Mouse (Mus musculus): ENCODE data around the gene Gm49486. TPM values are rescaled to one million over a fixed set of nuclear protein-coding genes. Genes with fewer than 3 reads are reported as not detected.
"Not testable (repeated sequence)": the region's sequence is repeated elsewhere in the genome, so short reads cannot be mapped to it uniquely, and the experiment has no call there.

Gm49486 gene
- total RNA-seq, 2 experiments from 2014 or later: 0.52 to 0.74 TPM

DNA sequence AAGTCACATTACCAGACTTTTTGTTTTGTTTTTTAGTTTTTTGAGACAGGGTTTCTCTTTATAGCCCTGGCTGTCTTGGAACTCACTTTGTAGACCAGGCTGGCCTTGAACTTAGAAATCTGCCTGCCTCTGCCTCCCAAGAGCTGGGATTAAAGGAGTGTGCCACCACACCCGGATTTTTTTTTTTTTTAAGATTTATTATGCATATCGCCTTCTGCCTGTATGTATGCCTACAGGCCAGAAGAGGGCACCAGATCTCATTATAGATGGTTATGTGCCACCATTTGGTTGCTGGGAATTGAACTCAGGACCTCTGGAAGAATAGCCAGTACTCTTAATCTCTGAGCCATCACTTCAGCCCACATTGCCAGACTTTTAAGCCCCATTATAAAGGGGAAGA is 3.4 kb upstream of the Gm49486 start:
- not testable (repeated sequence) for DNase-seq

DNA sequence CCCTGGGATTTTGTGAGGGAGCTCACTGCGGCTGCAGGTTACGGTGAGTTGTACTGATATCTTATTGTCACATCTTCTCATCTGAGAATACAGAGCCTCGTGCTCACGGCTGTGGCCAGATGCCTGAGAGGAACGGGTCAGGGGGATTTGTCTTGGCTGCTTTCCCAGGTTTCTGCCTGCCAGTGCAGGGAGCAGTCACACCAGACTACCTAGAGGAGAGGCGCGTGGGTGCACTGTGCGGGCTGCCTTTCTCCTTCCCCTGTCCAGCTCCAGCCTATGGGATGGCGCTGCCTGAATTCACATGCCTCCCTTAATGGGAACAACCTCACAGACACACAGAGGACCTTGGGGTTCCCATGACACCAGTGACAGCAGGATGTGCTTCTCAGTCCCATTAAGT is 6.1 kb downstream of the Gm49486 start:
- peak; percentile 37 for DNase-seq

DNA sequence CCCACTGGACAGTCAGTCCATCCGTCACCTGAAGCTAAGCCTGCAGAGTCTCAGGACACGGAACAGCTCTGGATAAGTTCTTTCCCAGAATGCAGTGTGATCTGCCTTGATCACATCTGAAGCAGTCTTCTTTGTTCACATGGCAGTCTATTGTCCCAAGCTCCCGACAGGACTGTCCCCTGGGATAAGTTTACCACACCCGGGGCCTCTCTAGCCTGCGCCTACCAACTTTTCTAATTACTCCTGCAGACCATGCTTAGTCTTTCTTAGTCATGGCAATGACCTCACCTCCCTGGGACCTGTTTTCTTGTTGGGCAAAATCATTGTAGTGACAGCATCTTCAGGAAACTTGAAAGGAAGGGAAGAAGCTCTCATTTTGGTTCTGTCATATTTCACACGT is 8.8 kb downstream of the Gm49486 start:
- no peak for DNase-seq

DNA sequence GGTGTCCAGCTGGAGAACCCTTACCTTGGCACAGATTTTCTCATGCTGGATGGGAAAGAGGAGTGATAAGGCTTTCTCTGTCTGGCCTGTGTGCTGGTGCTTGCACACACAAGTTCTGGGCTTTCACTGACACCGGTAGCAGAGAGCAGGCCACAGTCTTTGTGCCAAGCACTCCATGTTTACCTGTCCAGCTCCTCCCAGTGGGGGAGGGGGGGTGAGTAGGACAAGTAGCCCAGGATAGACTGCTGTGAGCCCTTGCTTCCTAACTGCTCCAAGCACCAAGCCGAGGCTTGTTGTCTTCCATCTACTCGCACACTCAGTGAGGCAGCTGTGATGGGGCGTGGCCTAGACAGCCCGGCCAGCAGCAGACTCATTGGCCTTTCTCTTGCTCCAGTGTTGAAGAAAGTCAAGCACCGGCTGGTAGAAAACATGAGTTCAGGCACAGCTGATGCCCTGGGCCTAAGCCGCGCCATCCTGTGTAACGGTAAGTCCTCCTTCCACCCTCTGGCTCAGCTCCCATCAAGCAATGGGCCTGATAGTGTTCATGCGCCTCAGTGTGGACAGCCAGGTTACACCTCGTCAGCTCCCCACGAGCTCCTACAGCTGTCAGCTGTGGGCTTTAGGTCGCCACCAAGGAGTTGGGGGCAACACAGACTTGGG is 13.5 kb downstream of the Gm49486 start:
- no peak for DNase-seq

GRCm38 (mm10) chr15:79243234-79244042 is 14.2 kb downstream of the Gm49486 start:
- DNase-seq: peak; percentile 98

- peak; percentile 24 for DNase-seq
These were observed 15.1 kb downstream of the Gm49486 start for GRCm38 (mm10) chr15:79244071-79244893.

DNA sequence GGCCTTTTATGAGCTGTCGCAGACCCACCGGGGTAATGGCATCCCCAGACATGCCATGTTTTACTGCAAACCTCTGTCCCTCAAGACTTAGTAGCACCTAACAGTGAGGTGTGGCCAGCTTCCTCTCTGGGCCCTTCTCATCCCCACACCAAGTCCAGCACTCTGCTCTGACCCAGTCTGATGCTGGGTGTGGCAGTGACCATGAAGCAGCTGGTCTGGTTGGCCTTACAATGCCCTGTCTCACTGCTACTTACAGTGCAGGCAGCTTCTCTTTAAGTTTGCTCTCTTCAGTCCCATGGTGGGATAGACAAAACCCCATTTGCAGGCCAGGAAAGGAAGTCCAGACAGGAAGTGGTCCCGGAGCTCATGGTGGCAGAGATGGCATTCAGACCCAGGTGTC is 16.1 kb downstream of the Gm49486 start:
- no peak for DNase-seq

- DNase-seq: no peak
These were observed 21.0 kb downstream of the Gm49486 start for GRCm38 (mm10) chr15:79250236-79250635.

DNA sequence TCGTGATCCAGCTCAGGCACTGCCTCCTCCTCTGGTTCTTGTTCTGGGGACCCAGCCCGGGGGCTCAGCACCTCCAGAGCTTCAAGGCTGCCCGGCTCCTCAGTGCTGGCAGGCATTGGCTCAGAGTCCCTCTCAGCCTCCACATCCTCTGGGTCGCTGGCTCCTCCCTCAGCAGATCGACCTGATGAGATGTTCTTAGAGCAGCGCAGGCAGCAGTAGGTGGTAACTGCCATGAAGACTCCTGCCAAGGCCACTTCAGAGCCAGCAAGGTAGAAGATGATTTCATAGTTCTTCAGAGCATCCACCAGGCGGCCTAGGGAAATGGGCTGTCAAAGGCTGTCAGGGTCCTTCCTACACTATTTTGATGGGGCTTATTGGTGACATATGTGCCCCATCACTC is 22.0 kb downstream of the Gm49486 start:
- no peak for DNase-seq

DNA sequence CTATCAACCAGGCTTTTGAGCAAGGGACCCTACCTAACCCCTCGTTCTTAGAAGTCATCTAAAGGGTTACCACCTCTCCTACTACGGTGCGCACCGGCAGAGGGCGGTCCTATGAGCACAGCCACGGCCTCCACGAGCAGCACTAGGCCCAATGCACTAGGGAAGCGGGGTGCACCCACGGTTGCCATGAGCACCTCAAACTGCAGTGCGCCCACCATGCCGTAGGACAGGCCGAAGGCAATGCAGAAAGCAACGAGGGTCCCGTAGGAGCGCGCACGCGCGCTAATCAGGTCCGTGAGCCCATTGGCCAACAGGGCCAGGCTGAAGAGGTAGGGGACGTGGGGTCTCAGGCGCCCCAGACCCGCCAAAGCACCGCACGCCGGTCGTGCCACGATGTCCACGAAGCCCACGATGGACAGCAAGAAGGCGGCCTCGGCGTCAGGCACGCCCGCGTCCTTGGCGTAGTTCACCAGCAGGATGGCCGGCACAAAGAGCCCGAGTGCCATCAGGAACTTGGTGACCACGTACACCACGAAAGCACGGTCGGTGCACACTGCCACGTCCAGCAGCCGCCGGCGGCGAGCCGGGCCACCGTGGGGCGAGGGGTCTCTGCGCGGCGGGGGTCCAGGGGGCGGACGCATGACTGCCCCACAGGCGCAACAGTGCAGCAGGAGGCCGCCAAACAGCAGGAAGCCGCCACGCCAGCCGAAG is 22.7 kb downstream of the Gm49486 start:
- peak; percentile 28 for DNase-seq

DNA sequence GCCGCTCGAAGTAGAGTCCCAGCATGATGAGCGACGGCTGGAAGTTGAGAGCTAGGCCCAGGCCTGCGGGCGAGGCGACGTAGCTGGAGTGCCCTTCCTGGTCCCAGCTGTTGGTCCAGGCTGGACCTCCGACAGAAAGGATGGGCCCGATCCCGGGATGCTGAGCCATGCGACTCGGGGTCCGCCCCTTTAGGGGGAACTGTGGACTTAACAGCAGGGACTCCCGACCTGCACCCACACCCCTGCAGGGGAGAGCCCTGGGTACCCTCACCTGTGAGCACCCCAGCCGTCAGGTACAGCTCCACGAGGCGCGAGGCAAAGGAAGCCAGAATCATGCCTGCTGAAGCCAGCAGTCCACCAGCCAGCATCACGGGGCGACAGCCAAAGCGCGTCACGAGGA is 23.4 kb downstream of the Gm49486 start:
- DNase-seq: no peak

GRCm38 (mm10) chr15:79254661-79255060 is 25.5 kb downstream of the Gm49486 start, which contains the start of gene Slc16a8:
Gene Slc16a8, minus strand, starts transcription at chr15:79254761.
- no peak for DNase-seq

DNA sequence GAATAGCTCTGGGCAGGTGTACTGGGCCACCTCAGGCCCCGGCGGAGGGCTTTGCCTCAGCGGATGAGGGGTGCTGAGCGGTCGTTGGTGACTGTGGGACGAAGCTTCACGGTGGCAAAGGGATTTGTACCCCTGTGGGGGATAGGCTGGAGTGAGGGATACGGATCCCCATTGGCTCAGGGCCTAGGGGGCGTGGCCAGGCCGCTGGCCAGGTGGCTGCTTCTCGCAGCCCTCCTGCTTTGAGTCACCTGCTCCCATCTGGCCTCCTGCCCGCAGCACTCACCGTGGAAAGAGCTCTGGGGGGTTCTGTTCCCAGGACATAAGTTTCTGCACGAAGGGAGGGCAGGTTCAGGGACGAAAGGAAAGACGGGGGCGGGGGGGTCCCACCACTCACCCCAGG is 29.3 kb downstream of the Gm49486 start:
- no peak for DNase-seq

- DNase-seq: peak; percentile 46
These were observed 32.0 kb downstream of the Gm49486 start for GRCm38 (mm10) chr15:79261095-79261725.

- DNase-seq: no peak
These were observed 32.6 kb downstream of the Gm49486 start for GRCm38 (mm10) chr15:79261757-79262156.

DNA sequence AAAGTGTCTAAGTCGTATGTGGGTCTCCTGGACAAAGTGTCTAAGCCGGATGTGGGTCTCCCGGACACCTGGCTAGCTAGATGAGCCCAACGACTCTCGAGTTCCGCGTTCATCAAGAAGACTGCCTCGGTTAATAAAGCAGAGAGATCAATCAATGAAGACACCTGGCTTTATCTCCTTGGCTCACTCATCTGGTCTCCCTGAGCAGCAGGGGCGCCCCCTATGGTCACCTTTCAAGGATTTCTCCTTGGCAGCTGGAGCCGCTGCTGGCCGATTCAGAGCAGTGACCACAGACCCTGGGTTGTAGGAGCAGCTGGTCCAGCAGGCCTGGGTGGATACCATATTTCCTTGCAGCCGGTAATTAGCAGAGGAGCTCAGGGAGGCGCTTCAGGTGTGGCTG is 33.2 kb downstream of the Gm49486 start:
- no peak for DNase-seq

DNA sequence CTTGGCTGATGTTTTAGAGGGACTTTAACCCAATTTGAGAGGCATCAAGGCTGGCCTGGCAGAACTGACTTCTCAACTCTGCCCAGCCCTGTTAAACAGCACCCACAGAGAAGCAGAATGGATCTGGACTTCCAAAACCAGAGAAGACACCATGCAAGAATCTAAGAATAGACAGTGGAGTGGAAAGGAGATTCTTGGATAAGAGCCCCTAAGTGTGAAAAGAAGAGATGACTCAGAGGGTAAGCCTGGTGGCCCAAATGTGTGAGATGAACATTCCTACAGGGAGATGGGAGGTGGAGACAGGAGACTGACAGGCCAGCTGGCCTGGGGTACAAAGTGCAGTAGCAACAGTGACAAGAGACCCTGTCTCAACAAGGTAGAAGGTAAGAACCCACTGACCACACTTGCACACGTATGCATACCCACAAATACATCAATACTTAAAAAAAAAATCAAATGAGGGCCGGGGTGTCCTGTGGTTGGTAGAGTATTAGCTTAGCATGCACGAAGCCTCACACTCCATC is 33.7 kb downstream of the Gm49486 start:
- no peak for DNase-seq

DNA sequence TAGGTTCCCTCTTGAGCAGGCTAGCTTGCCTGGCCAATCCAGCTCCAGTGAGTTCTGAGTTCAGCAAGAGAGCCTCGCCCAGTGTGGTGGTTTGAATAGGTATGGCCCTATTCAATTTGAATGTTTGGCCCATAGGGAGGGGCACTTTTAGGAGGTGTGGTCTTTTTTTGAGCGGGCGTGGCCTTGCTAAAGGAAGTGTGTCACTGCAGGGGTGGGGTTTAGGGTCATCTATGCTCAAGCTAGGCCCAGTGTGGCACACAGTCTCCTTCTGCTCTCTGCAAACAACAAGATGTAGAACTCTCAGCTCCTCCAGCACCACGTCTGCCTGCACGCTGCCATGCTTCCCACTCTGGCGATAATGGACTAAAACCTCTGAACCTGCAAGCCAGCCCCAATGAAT is 34.5 kb downstream of the Gm49486 start:
- no peak for DNase-seq

DNA sequence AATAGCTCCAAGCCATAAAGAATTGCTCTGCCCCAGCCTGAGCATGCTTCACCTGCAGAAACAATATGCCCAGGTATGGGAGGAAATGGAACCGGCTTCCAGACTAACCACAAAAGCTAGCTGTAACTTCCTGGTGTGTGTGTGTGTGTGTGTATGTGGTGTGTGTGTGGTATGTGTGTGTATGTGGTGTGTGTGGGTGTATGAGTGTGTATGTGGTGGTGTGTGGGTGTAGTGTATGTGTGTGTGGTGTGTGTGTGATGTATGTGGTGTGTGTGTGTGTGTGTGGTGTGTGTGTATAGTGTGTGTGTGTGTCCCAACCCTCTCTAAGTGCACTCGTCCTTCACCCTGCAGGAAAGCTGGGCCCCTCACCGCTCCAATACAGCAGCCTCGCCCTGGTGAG is 36.2 kb downstream of the Gm49486 start:
- no peak for DNase-seq

DNA sequence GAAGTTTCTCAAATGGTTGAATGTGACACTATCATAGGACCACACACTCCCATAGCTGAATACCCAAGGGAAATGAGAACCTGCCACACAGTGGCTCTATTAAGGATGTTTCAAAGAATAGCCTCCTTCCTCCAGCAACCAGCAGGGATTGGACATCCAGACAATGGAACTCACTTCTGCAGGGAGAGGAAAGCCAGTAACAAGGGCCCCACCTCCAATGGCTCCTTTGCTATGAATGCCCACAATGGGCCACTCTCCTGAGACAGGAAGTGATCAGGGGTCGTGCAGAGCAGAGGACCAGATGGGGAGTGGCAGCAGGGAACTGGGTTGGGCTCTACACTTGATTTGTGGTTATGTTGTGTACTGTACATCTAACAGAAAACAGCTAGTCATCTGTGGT is 39.3 kb downstream of the Gm49486 start:
- DNase-seq: no peak

DNA sequence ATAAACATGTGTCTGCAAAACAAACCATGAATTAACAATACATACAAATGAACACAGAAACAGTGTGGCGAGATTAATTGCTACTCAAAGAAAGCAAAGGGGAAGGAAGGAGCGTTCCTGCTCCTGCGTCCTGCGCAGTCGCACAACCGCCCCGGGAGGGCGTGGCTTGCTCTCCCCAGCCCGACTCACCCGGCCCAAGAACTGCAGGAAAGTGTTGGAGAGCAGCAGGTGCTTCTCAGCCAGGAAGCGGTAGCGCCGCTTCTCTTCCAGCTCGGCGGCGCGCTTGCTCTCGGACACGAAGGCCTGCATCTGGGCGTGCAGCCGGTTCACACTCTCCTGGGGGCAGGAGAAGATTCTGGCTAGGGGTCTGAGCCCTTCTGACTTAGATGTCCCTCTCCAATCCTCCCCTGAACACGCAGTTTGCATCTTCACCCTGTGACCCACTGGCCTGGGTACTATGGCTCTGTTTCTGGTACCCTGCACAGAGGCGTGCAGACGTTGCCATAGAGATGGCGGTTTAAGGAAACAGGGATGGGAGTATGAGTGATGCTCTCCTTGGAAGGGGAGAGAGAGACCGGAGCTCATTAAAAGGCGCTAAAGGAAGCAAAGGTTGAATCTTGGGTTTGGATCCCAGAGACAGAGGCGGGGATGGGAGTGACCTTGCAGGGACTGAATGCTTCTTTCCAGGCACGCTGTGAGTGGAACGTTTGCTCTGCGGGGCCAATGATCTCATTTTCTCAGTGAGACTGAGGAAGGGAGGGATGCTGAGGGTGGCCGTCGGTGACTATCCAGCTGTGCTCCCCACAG is 41.3 kb downstream of the Gm49486 start:
- peak; percentile 78 for DNase-seq

Data from heart, postnatal 4 days (tissue).